Mouse (Mus musculus): ENCODE results near the gene Map4.
A peak's percentile ranks its signal among the peaks of the same experiment; 100 is the strongest.

Gene Map4

DNA sequence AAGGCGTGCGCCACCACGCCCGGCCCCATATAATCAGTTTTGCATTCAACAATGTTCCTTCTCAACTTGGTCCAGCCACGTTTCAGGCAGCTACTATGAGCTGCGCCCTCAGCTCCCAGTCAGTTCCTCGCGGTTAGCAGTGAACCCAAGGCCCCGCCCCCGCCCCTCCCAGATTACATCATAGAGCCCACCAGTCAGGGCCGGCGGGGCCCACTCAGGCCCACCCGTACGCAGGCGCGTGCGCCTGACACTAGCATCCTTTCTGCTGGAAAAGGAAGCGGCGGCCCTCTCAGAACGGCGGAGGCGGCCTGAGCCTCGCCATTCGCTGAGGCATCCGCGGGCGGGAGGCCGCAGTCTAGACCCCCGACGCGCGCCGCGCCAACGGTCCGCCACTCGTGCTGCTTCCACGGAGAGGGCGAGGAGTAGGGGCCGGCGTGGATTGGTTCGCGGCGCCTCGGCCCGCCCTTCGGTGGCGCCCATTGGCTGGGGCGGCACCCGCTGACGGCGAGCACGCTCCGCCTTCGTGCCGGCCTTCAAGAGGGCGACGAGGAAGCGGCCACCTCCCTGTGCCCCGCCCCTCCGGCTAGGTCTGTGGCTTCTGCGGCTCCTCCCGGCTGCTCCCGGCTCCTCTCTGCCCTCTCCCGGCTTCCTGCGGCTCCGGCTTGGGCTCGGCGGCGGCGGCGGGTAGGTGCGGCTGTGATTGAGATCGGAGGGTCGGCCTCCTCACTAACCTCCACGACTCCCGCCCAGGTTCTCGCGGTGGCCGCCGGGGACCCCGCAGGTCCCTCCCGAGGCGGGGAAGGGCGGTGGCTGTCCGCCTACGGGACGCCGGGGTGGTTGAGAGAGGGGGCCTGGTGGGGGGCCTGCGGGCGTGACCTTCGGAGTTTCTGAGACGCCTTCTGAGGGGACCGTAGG, at the start of gene Map4:
Map4 (plus strand) TSS at position 204 of the 915 bp plus-strand sequence.
- peak; percentile 99 for DNase-seq

DNA sequence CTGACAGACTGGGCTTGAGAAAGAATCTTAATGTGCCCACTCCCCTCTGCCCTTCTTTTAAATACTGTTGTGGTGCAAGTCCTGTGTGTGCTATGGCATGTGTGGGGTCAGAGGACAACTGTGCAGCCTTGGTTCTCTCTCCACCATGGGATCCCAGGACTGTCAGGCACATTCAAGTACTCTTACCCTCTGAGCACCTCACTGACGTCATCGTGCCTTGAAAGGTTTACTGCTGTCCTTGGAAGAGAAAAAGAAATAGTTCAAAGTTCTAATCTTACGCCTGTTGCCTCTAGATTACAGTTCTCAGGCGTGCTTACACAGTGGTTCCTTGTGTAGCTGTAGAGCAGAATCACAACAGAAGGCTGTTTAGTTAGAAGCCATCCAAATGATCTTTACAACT, 45.0 kb upstream of the Map4 start:
- no peak for DNase-seq

DNA sequence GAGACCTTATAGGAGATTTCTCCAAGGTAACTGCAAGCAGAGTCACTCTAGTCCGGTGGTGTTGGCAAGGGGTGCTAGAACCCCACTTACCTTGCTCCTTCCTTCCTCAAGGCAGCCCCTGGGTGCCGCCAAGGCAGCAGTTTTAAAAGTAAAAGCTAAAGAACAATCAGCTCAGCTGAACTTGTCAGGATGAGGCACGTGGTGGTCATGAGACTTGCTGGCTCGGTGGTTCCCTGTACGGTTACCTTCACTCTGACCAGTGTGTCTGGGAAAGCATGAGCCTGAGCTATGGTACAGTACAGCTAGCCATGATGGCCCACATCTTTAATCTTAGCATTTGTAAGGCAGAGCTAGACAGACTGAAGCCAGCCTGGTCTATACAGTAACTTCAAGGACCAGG, 43.9 kb upstream of the Map4 start:
- DNase-seq: no peak

DNA sequence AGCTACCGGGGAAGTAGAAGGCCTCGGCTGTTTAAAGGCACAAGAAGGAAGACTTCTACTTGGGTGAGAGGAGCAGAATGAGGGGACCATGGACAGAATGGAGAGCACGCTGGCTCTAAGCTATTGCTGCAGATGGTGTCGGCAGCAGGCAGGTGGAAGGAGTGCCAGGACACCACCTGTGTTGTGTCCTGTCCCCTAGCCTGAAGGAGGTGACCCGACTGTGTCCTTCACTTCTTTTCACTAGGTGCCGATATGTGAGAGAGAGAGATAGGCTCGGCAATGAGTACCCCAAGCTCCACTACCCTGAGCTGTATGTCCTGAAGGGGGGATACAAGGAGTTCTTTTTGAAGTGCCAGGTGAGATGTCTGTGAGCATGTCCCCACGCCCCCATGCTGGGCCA, 39.8 kb upstream of the Map4 start:
- DNase-seq: peak; percentile 78

DNA sequence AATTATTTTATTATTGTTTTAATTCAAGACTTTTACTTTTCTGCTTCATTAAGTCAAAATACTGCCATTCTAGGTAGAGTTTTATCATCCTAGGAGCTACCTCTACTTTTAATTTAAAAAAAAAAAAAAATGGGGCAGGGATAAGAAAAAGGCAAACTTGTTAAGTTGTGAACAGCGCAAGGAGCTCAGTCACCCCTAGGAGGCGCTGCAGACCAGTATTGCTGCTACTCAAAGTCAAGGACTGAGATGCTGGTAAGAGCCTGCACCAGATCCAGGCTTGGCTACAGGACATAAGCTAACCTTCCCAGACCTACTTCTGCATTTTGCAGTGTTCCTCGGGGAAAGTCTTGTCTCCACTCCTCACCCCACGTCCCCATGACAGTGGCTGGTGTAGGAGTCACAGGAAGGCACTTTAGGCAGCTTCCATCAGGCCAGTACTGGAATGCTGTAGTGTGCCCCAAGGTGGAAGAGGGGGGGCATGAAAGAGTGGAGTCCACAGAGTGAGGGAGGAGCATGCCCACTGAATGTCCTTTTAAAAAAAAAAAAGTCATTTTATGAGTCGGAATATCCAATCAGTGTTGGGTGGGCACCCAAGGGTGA, 38.5 kb upstream of the Map4 start:
- DNase-seq: peak; percentile 80

DNA sequence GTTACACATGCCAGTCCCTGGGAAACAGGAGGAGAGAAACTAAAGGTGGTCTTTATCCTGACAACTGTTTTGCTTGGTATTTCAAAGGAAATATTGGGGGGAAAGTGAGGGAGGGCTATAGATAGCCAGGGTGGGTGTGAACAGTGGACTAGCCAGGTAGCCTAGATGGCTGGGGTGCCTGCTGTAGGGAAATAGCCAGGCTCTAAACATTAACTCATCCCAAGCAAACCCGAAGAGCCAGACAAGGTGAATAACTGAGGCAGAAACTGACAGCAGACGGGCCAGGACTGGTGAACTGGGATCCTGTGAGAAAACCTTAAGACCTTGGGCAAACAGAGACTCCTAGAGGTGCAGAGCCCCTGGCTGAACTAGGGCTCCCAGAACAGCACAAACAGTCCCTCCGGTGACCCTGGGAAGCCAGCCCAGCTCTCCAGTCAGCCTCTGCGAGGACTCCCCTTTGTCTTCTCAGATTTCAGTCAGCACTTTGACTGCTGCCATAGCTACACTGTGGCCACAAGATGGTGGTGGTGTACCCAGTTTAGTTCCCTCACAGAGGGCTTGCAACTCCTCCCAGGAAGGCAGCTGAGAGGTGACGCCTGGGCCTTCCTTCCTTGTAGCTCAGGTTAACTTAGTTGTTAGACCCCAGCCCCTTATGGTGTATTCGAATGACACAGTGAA, 36.7 kb upstream of the Map4 start:
- peak; percentile 57 for DNase-seq

DNA sequence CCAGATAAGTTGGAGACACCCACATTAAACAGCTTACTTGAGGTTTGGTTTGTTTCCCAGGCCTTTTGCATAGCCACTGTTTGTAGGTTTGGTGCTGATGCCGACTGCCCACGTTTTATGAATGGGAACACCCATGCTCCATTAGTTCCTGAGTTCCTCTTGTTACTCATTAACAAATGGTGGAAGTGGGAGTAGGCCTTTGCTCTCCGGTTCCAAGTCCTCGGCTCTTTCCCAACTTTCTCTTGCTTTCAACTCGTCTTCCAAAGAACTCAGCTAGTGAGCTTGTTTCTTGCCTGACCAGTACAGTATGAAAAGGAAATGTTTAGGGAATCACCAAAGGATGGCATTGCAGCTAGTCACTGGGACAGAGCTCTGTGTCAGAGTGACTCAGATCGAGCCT, 35.7 kb upstream of the Map4 start:
- no peak for DNase-seq

DNA sequence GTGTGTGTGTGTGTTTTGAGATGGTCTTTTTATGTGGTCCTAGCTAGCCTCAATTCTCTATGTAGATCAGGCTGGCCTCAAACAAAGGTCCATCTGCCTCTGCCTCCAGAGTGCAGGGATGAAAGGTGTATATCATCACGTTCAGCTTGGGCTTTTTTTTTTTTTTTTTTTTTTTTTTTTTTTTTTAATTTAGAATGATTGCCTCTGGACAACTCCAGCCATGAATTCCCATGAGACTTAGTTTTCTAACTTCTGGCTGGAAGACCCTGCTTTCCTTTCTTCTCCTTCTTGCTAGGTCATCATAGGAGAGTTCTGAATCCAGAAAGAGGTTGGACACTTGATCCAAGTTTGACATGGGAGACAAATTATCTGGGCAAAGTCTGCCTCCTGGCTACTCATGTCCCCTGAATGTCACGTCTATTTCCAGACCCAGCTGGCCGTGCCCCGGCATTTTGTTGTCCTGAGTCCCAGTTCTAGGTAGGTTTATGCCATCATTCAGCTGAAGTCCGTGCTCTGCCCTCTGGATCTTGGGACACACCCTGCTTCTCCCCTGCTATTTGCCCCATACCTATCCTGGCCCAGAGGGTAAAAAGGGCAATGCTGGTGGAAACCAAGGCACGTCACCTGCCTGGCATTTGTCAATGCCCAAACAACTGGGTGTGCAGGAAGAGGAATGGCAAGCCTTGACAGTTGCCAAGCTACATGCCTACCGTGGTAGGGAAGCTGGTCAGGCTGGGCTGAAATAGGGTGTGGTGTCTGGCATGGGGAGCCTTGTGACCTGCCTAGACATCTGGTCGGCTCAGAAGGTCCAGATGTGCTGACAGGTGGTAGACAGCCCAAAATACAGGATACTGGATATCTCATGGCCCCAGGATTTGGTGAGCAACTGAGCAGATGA, 34.8 kb upstream of the Map4 start:
- peak; percentile 26 for DNase-seq

DNA sequence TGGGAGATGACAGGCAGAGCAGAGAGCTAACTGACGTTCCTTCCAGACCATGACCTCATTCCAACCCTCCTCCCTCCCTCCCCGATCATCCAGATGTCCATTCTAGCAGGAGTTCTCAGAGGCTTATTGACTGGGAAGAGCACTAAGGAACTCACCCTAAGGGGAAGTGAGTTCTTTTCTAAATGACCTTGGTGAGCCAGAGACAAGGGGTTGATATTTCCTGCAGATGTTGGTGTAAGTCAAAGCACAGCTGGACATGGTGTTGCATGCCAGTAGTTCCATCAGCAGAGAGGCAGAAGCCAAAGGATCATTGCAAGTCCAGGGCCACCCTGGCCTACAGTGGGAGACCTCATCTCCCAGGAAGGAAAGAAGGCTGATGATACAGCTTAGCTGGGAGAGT, 33.2 kb upstream of the Map4 start:
- no peak for DNase-seq

DNA sequence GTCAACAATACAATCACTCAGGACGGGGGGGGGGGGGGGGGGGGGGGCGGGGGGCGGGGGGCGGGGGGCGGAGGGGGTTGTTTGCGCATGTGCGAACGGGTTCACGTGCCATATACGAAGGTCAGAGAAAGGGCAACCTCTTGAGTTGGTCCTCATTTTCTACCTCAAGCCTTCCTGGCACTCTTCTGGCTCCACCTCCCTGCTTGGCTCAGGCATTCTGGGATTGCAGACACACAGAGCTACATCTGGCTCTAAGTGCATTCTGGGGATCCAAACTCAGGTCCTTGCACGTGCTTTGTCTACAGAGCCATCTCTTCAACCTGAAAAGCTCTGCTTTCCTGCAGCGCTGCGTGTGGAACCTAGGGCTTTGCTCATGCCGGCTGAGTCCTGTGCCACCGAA, 31.9 kb upstream of the Map4 start:
- no peak for DNase-seq

DNA sequence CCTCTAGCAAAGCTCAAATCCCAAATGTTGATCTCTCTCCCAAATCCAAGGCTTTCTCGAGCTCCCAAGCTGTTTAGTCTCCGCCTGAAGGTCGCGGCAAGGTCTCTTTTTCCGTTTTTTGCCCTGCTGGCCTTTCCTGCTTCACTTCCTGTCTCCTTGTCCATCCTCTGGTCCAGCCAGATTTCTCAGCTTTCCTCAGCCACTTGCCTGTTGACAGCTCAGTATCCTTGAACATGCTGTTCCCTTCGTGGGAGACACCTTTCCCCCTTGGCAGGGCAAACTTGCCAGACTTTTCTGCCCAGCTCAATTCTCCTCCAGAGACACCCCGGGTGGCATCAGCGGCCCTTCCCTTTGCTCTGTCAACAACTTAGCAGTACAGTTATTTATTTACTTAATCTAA, 31.5 kb upstream of the Map4 start:
- no peak for DNase-seq

DNA sequence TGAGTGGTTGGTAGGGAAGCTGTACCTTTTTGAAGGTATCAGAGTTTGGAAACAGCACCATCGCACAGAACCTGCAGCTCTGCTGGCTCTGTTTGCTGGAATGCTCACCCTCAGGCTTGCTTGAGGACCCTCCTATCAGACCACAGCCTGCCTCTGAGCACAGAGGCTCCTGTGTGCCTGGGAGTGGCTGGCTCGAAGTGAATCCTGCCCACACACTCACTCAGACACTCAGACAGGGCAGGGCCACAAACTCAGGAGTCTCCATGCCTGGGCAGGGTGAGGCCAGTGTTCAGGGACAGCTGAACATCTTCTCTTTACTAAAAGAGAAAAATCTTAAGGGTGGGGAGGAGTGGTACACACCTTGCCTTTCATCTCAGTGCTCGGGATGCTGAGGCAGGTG, 30.7 kb upstream of the Map4 start:
- DNase-seq: no peak

DNA sequence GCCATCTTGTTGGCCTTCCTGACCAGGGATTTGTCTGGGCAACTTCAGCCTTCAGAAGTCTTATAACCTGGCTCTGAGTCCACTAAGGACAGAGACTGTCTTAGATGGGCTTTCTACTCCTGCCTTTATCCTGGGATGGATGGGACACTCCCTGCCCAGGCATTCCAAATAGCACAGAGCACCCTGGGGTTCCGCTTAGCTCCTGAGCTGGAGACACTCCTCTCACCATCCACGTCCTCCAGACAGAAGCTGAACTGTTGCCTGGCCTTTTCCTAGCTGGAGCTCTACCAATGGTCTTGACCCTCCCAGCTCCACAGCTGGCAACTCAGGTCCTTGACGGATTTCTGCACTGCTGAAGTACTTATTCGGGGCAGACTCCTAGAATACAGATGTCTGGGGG, 29.0 kb upstream of the Map4 start:
- DNase-seq: no peak

DNA sequence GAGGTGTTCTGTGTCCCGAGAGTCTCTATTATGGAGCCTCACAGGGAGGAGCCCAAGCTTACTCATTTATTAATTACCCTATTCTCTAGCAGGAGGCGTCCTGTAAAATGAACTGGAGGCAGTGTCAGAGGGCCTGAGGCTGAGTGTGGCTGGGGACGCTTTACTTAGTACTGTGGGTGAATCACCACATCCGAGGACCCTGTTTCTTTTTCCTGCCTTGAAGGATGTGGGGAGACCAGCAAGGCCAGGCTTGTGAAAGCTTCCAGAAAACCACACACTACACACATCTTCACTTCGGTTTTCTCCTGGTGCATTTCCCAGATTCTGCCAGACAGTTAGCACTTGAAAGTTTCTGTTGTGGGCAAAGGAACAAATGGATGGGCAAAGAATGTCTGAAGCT, 28.5 kb upstream of the Map4 start:
- DNase-seq: no peak

DNA sequence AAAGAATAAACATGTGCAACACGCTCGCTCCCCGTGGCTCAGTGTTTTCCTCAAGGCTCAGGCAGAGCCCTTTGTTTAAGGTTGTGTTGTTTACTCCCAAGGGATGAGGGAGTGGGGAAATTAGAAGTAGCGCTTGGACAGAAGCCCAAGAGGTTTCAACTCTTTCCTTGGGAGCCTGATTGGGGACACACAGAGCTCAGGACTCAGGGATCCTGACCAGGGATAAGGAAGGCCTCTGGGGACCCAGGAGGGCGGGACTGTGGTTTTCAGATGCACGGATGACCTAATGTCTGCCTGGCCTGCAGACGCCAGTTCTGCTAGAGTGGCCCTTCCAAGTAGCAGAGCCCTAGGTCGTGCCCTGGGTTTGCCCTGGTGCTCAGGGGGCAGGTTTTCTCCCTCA, 24.0 kb upstream of the Map4 start:
- no peak for DNase-seq

DNA sequence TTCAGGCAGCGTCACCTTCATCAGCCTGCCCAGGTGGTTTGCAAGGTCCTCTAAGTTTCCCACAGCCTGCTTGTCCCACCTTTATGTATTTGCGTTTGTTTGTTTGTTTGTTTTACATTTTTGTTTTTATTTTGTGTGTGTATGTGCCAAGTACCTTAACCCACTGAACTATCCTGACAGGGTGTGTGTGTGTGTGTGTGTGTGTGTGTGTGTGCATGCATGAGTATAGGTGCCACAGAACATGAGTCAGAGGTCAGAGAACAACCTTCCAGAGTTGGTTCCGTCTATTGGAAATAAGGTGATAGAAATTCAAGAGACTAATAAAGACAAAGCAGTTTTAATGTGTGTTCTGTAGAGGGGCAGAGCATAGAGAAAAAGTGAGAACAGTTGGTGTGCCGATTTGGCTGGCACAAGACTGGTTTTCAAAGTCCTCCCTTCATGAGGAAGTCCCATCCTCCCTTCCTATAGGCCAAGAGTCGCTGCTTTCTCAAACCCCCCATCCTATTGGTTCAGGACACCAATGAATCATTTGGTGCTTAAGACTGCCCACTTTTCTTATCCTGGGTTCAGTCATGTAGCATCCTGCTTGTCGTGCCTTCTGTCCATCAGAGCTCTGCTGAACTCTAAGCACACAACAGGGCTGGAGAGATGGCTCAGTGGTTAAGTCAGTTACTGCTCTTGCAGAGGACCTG, 23.3 kb upstream of the Map4 start:
- DNase-seq: no peak

DNA sequence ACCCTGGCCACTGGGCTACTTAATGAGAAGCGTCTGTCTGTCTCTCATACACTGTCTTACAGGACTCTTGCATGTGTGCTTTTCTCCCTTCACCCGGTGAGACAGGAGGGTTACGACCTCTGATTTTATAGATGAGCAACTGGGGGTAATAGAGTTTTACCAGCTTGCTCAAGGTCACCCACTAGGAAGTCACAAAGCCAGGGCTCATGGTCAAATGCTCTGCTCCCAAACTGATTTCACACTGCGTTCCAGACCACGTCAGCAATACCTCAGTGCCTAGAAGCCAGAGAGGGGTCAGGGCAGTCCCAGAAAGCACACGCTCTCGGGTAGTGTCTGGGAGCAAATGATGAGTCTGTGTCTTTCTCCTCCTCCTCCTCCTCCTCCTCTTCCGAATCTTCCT, 22.2 kb upstream of the Map4 start:
- no peak for DNase-seq

DNA sequence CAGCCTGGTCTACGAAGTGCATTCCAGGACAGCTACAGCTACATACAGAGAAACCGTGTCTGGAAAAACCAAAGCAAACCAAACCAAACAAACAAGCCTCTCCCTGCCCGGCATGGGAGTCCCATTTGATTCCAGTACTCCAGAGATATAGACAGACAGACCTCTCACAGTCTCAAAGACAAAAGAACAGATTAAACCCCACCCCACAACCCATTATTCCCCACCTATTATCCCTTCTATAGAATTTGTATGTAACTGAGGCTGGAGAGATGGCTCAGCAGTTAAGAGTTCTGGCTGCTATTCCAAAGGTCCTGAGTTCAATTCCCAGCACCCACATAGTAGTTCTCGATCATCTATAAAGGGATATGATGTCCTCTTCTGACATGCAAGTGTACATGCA, 21.3 kb upstream of the Map4 start:
- DNase-seq: no peak

DNA sequence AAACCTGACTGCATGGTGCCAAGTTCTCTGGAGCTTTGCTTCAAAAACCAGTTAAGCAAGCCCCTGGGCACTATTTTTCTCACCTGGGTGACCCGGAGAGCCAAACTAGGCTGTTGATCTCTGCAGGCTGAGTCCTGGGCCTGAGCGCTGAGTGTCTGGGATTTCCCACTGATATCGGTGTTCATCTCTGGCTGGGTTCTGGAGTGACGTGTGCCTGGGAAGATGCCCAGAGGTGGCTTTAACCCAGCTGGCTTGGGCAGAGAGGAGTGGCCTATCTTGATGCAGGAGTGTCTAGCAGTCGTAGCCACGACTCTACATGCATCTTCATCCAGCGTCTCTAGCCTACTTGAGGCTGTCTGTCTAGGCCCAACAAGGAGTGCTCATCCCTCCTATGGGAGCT, 19.5 kb upstream of the Map4 start:
- no peak for DNase-seq

DNA sequence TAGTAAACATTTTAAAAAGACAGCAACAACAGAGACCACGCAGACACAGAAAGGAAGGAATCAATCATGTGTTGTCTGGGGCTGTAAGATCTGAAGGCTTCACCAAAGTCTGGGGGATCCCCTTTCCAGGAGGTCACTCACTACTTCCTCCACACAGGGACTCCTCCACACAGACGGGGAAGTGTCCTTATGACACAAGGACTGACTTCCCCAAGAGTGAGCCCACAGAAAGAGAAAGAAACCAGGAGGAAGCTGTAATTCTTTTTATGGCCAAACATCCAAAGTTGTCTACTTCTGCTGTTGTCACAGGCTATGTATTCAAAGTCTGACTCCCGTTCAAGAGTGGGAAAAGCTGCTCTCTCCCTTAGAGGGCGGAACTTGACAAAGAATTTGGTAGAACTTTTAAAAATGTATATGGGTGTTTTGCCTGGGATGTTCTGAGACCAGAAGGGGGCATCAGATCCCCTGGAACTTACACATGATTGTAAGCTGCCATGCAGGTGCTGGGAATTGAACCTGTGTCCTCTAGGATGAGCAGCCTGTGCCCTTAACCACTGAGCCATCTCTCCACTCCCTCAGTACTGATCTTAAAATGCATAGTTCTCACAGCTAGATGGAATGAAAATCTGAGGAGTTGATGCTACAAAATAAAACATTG, 16.9 kb upstream of the Map4 start:
- DNase-seq: no peak

DNA sequence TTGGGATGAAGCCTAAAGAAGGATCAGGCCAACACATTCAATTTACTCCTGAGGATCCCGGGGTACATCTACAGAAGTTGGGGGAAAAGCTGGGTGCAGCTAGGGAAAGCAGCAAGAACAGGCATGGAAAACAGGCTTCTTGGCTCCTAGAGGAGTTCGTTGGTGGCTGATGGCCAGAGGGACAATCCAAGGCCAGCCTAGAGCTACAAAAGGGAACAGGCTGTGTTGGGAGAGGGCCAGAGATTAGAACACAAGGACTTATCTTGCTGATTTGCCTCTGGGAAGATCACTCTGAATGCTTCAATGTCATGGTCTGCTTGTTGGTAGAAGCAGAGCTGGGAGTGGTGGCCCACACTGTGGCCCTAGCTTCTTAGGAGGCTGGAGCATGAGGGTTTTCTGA, 13.3 kb upstream of the Map4 start:
- peak; percentile 21 for DNase-seq

DNA sequence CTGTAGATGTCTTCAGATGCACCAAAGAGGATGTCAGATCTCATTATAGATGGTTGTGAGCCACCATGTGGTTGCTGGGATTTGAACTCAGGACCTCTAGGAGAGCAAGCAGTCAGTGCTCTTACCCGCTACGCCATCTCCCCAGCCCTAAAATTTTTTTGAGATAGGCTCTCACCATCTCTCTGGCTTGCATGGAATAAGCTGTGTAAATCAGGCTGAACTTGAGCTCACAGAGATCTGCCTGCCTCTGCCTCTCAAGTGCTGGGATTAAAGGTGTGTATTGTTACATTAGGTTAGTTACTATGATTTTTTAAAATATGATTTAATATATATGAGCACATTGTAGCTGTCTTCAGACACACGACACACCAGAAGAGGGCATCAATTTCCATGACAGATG, 2.1 kb upstream of the Map4 start:
- no peak for DNase-seq
